Mouse (Mus musculus) forebrain, embryonic 14.5 days (tissue): Measurements from ENCODE around the gene Lrrc42. TPM values are rescaled to one million over a fixed set of nuclear protein-coding genes. Genes with fewer than 3 reads are reported as not detected.

Experiments
- ATAC-seq: fragments of 200-750 bp; cut with Nextera tagmentation; 2 replicates; pipeline ENCODE4 v1.8.0; 2017; ENCODE audit warnings: mild to moderate bottlenecking, moderate library complexity
- DNase-seq: peaks from one replicate; pipeline ENCODE4 v3.0.0-alpha.2; 2015; ENCODE audit warnings: low spot score
- H3K27ac ChIP-seq: fragments of 300-500 bp; sonication (generic); 2 replicates; pipeline ENCODE4 v1.5.1; 2014; ENCODE audit warnings: low read depth, mild to moderate bottlenecking, control low read depth, low read length, moderate library complexity
- H3K27me3 ChIP-seq: fragments of 300-500 bp; sonication (generic); replicated peaks from 2 replicates; pipeline ENCODE4 v1.6.1; 2014; ENCODE audit warnings: low read length, control low read depth, mixed read lengths; ENCODE audit not compliant: control insufficient read depth, insufficient read depth
- H3K36me3 ChIP-seq: fragments of 300-500 bp; sonication (generic); 2 replicates; pipeline ENCODE4 v1.6.1; 2014; ENCODE audit warnings: low read length, control low read depth; ENCODE audit not compliant: control insufficient read depth, insufficient read depth
- H3K4me1 ChIP-seq: fragments of 300-500 bp; sonication (generic); 2 replicates; pipeline ENCODE4 v1.6.1; 2014; ENCODE audit warnings: antibody characterized with exemption, low read length, control low read depth; ENCODE audit not compliant: control insufficient read depth, insufficient read depth
- H3K4me2 ChIP-seq: fragments of 300-500 bp; sonication (generic); 2 replicates; pipeline ENCODE4 v1.6.1; 2014; ENCODE audit warnings: mild to moderate bottlenecking, control low read depth, low read length
- H3K4me3 ChIP-seq: fragments of 300-500 bp; sonication (generic); 2 replicates; pipeline ENCODE4 v1.5.1; 2014; ENCODE audit warnings: low read depth, low read length, control low read depth
- H3K9ac ChIP-seq: fragments of 300-500 bp; sonication (generic); 2 replicates; pipeline ENCODE4 v1.6.1; 2014; ENCODE audit warnings: mild to moderate bottlenecking, low read length, control low read depth, moderate library complexity
- H3K9me3 ChIP-seq: fragments of 300-500 bp; sonication (generic); replicated peaks from 2 replicates; pipeline ENCODE4 v1.6.1; 2016; ENCODE audit warnings: low read length, control low read depth, mixed read lengths; ENCODE audit not compliant: control insufficient read depth
- WGBS: fragments of 180-500 bp; shearing (Covaris S2); extraction: QIAGEN DNeasy Blood & Tissue Kit; methylation state at CpG from one replicate; pipeline ENCODE4 v1.1.7; 2014; 5-methylcytosine and 5-hydroxymethylcytosine counted together
- polyA plus RNA-seq: library from polyadenylated mRNA; unstranded; fragments of >200 nt; fragmentation: Nextera tagmentation; extraction: Ambion mirVana; gene quantifications from 2 replicates; pipeline ENCODE4 v1.2.1, GENCODE M21; 2014

Gene Lrrc42
- polyA plus RNA-seq, 1 experiment from 2014 or later, result 60.0 TPM

DNA sequence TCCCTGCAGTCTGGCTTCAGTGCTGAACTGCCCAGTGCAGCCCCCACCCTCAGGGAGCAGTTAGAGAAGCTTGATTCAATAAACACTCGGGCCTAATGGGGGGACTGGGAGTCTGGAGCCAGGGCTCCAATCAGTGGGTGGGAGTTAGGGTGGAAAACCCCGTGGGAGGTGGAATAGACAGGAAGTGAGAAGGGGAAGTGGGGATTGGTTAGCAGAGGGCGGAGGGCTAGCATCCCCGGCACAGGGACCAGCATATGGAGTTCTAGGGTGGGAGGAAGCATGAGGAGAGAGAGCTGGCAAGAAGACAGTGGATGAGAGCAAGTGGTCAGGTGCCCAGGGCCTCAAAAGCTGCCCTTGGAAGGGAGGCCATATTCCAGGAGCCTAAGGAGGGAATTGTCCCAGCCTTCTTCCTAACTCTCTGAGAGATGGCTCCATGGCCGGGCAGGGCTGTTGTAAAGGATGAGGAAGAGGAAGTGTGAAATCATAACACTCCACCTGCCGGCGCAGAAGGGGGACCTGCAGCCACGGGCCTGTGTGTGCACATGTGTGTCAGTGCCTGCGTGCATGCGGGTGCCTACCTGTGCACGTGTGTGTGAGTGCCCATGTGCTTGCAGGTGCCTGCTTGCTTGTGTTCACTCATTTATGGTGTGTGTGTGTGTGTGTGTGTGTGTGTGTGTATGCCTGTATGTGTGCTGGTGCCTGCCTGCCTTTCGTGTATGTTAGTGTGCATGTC lies 39.9 kb downstream of the Lrrc42 start:
- H3K4me1 ChIP-seq, result no peaks in the 10 kb centered on the region
- no peak overlapping the region for H3K27ac ChIP-seq
- H3K36me3 ChIP-seq, result 0 out of 2 replicates have a peak, but pooled peaks cover 3% of the 10 kb centered on the region
- no peaks in the 10 kb centered on the region for H3K9me3 ChIP-seq
- ATAC-seq (no peak), DNase-seq (no peak)
- 82% methylated on average over 12 of the region's 12 CpGs for WGBS
- H3K27me3 ChIP-seq, result no peaks in the 10 kb centered on the region
- H3K4me3 ChIP-seq, result no peak overlapping the region
- H3K9ac ChIP-seq, result no peak overlapping the region
- H3K4me2 ChIP-seq, result no peak overlapping the region

DNA sequence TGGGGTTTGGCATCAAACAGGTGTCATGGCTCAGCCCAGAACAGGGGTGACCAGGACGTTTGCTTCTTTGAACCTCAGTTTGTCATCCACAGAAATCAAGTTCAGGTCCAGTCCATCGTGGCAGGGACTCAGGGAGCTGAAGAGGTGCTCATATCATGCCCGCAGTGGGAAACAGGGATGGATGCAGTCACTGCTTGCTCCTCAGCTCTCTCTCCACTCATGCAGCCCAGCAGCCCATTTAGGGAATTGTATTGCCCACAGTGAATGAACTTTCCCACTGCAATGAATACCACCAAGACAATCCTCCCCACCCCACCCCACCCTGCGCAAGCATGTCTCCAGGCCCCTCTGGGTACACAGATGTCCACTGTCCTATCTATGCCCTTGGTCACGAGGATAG lies 41.4 kb downstream of the Lrrc42 start:
- Histone ChIP-seq H3K9ac (no peak overlapping the region), H3K4me2 (no peak overlapping the region), H3K4me3 (no peak overlapping the region), H3K4me1 (no peaks in the 10 kb centered on the region), H3K36me3 (0 out of 2 replicates have a peak, but pooled peaks cover 8% of the 10 kb centered on the region), H3K27ac (no peak overlapping the region), H3K27me3 (no peaks in the 10 kb centered on the region), H3K9me3 (no peaks in the 10 kb centered on the region)
- DNase-seq (no peak), ATAC-seq (no peak)
- WGBS, result 87% methylated on average over 5 of the region's 5 CpGs

DNA sequence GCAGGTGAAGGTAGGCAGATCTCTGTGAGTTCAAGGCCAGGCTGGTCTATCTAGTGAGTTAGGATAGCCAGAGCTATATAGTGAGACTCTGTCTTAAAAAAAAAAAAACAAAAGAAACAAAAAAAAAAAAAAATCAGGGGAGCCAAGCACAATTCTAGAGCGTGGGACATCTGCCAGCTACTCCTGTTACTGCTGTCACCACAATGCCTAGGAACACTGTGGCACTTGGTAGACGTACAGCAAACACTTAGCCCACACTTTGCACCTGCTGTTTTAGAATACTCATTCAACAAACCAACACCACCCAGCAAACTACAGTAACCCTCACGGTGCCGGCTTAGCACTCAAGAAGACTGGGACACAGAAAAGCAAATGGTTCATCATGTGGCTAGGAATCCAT lies 41.9 kb downstream of the Lrrc42 start:
- WGBS, result 53% methylated on average over 4 of the region's 4 CpGs
- H3K9me3 ChIP-seq, result no peaks in the 10 kb centered on the region
- ATAC-seq, result no peak

DNA sequence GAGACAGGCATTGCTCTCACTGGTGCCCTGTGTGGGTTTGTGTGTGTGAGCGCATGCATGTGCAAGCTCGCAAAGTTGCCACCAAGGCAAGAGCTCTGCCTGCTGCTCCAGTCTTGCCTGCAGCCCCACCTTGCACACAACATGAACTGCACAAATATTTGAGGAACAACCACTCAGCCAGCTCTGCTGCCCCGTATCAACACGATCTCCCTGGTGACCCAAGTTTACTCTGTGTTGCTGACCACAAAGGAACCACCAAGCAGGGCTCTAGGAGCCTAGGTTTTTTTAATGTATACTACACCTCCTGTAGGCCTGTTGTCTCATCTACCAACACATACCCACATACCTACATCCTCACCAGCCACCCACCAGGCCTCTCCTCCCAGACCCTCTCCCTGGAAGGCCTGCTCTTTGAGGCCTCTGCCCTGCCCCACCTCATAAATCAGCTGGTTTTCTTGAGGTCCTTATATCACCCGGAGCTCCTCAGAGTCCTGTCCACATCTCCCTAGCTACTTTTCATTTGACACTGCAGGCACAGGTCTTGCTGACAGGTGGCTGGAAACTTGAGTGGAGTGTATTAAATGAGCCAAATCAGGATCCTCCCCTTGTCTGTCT lies 42.7 kb downstream of the Lrrc42 start:
- Histone ChIP-seq H3K4me2 (no peak overlapping the region), H3K27ac (no peak overlapping the region), H3K9ac (no peak overlapping the region), H3K27me3 (no peaks in the 10 kb centered on the region), H3K9me3 (no peaks in the 10 kb centered on the region), H3K36me3 (peaks cover 20% of the 10 kb centered on the region; the same call in 1 of the 2 replicates), H3K4me3 (no peak overlapping the region), H3K4me1 (no peaks in the 10 kb centered on the region)
- ATAC-seq (no peak), DNase-seq (no peak)
- 95% methylated on average over 5 of the region's 5 CpGs for WGBS

More for the DNA sequence above, 41.9 kb downstream of the Lrrc42 start:
- Histone ChIP-seq H3K4me2 (no peak overlapping the region), H3K36me3 (peaks cover 12% of the 10 kb centered on the region; the same call in 1 of the 2 replicates), H3K27ac (no peak overlapping the region), H3K9ac (no peak overlapping the region), H3K4me3 (no peak overlapping the region), H3K4me1 (no peaks in the 10 kb centered on the region), H3K27me3 (no peaks in the 10 kb centered on the region)
- peak; percentile 23 for DNase-seq

DNA sequence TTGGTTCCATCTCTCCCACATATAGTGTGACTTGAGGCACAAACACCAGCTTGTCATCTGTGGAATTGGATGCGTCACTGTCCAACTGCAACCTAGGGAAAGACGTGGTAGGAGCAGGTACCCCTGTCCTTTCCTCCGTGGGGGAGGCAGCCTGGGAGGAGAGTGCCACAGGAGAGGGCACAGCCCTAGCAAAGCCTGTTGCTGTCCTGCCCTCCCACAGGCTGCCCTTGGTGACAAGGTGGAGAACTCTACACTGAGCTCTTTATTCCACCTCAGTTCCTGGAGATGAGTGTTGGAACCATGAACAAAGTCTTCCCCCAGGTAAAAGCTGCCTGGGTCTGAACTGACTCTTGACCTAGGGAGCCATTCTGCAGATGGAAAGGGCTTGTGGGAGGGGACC lies 44.5 kb downstream of the Lrrc42 start, which contains the start of gene Ldlrad1:
Ldlrad1 (plus strand) TSS at position 301 of the 400 bp plus-strand sequence.
- DNase-seq (no peak), ATAC-seq (no peak)
- no peak within 1 kb of the TSS for H3K27ac ChIP-seq
- H3K4me2 ChIP-seq, result no peak within 1 kb of the TSS
- no peak within 1 kb of the TSS for H3K9ac ChIP-seq
- no peaks in the 10 kb centered on the region for H3K4me1 ChIP-seq
- no peaks in the 10 kb centered on the region for H3K9me3 ChIP-seq
- peaks cover 35% of the 10 kb centered on the region; the same call in 1 of the 2 replicates for H3K36me3 ChIP-seq
- WGBS, result 92% methylated on average over 3 of the region's 3 CpGs
- no peak within 1 kb of the TSS for H3K4me3 ChIP-seq
- H3K27me3 ChIP-seq, result no peaks in the 10 kb centered on the region

DNA sequence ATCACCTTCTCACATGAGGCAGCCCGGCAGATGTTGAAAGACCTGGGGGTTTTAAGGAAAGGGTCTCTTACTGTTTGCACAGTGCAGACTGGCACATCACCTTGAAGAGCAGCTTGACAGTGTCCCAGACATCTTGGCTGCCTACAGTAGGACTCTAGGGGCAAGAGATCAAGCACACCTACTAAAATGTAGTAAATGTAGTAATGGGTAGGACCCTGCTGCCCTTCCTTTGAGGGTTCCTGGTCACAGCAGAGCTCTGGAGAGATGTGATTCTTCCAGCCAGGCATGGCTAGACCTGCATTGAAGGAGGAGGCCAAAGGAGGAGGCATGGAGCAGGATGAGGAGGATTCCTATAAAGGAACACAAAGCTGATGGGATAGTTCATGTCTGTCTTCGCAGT lies 46.3 kb downstream of the Lrrc42 start:
- H3K27me3 ChIP-seq, result no peaks in the 10 kb centered on the region
- peaks cover 54% of the 10 kb centered on the region for H3K36me3 ChIP-seq
- ATAC-seq (no peak), DNase-seq (no peak)
- H3K4me2 ChIP-seq, result no peak overlapping the region
- H3K4me3 ChIP-seq, result no peak overlapping the region
- H3K9me3 ChIP-seq, result no peaks in the 10 kb centered on the region
- no peak overlapping the region for H3K27ac ChIP-seq
- H3K9ac ChIP-seq, result no peak overlapping the region
- no peaks in the 10 kb centered on the region for H3K4me1 ChIP-seq
- 98% methylated on average over 2 of the region's 2 CpGs for WGBS

DNA sequence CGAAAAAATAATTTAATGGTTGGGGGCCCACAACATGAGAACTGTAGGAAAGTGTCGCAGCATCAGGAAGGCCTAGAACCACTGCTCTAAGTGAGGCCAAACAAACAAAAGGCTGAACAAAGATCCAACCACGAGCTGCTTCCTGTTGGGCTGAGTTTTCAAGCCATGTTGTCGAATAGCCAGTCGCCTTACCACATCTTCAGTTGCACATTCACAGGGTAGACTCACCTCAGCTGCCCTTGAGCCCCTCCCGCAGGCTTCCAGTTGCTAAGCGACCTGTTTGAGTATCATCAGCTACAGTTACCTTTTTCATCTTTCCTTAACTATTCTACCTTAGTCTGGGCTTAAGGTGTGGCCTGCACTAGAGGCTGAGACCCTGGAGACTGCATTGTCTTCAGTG lies 50.3 kb downstream of the Lrrc42 start:
- Histone ChIP-seq H3K4me2 (no peak overlapping the region), H3K27me3 (no peaks in the 10 kb centered on the region), H3K9ac (no peak overlapping the region), H3K4me3 (no peak overlapping the region), H3K9me3 (no peaks in the 10 kb centered on the region), H3K4me1 (no peaks in the 10 kb centered on the region), H3K36me3 (peaks cover 90% of the 10 kb centered on the region), H3K27ac (no peak overlapping the region)
- no peak for DNase-seq
- ATAC-seq, result no peak
- WGBS, result 87% methylated on average over 7 of the region's 7 CpGs

DNA sequence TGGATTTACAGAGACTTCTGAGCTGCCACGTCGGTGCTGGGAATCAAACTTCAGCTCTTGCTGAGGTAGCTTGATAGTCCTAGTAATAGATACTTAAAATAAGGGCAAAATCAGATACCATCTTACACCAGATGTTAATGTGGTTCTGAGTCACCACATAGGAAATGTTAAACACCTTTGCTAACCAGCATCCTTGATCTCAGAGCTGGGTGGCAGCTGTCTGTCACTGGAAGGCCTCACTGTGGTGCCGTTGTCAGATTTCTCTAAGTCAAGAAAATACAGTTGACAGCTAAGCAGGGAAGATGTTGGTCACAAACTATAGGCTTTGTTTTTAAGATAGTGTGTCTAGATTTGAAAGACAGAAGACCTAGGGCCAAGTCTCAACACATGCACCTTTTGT lies 51.6 kb downstream of the Lrrc42 start:
- 95% methylated on average over 3 of the region's 3 CpGs for WGBS
- Histone ChIP-seq H3K27ac (no peak overlapping the region), H3K9me3 (no peaks in the 10 kb centered on the region), H3K4me1 (no peaks in the 10 kb centered on the region), H3K27me3 (no peaks in the 10 kb centered on the region), H3K9ac (no peak overlapping the region), H3K4me2 (no peak overlapping the region), H3K36me3 (peaks cover 96% of the 10 kb centered on the region), H3K4me3 (no peak overlapping the region)
- ATAC-seq, result no peak
- DNase-seq, result no peak

DNA sequence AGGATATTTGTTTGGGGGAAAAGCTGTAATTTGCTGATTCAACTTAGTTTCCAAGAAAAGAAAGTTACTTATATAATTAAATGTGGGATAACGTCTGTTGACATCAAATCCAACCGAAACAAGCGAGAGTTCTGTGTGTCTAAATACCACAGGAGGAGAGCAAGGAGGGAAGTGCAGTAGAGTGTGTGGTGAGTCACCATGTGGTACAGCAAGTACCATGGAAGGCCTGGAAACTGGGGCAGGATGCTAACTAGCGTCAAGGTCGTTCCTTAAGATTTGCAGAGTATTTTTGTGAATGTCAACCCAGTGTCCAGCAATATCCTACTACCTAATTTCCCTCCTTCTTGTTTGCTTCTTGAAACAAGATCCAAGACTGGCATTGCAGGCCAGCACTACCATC lies 55.3 kb downstream of the Lrrc42 start:
- H3K4me3 ChIP-seq, result no peak overlapping the region
- 97% methylated on average over 5 of the region's 5 CpGs for WGBS
- H3K27me3 ChIP-seq, result no peaks in the 10 kb centered on the region
- H3K27ac ChIP-seq, result no peak overlapping the region
- ATAC-seq, result no peak
- no peak overlapping the region for H3K4me2 ChIP-seq
- H3K9me3 ChIP-seq, result no peaks in the 10 kb centered on the region
- H3K9ac ChIP-seq, result no peak overlapping the region
- DNase-seq, result no peak
- peaks cover 93% of the 10 kb centered on the region for H3K36me3 ChIP-seq
- H3K4me1 ChIP-seq, result no peaks in the 10 kb centered on the region
